In genomic region chr5:138725151-138725550, GRCm38 (mm10) we compare ENCODE assay signal across 19 mouse cellular contexts. TPM values are rescaled to one million over a fixed set of nuclear protein-coding genes. Genes with fewer than 3 reads are reported as not detected.
DNase-seq lines count a peak whose midpoint lies in the region; ATAC-seq and TF ChIP-seq lines count a peak whose summit lies in the region.
"Had no signal": no experiment of that assay in that cellular context is flagged by ENCODE, and none has a peak within 500 bp of the region (broad histone marks: within the 10 kb centered on the region; RNA-seq: fewer than 3 reads in every experiment).

No protein-coding gene starts in this region.

- H3K9ac ChIP-seq in midbrain, postnatal 0 days (replicated peaks; ENCODE audit: low read length, poor library complexity, severe bottlenecking), result no peak overlapping the region
- H3K9ac ChIP-seq in midbrain, embryonic 11.5 days (ENCODE audit: low read length), result no peak overlapping the region
- 0 out of 2 replicates have a peak overlapping the region, but pooled peaks have one; percentile 39 for H3K9ac ChIP-seq in heart, embryonic 11.5 days (ENCODE audit: low read depth, low read length)
- H3K9ac ChIP-seq in hindbrain, postnatal 0 days (replicated peaks; ENCODE audit: low read length), result no peak overlapping the region
- H3K9ac ChIP-seq: forebrain, embryonic 15.5 days; limb, embryonic 13.5 days; liver, embryonic 14.5 days; stomach, embryonic 15.5 days had no signal

- DNase-seq in midbrain, postnatal 0 days (ENCODE audit: low spot score), result peak; percentile 36
- DNase-seq in midbrain, embryonic 11.5 days (ENCODE audit: low spot score, missing footprints), result no peak
- DNase-seq in adrenal gland, postnatal 14 days, result peak; percentile 73
- DNase-seq in spleen, adult 18-20 months, result no peak
- no peak for DNase-seq in hindbrain, postnatal 0 days (ENCODE audit: low spot score)
- DNase-seq in left cerebral cortex, adult 2 months (ENCODE audit: extremely low spot score in 1 of 2, low spot score in 2 of 2), result no peak
- DNase-seq: cerebellum, postnatal 14 days; kidney, adult 18-20 months; kidney, postnatal 25 days; layer of hippocampus, adult 9-11 months; midbrain, embryonic 14.5 days had no signal

- intact Hi-C loops in left cerebral cortex, adult 2 months (cut with DNase I), result no loop called here

- ATAC-seq in midbrain, postnatal 0 days (ENCODE audit: low FRiP score), result no peak
- ATAC-seq in midbrain, embryonic 11.5 days (ENCODE audit: low FRiP score), result no peak
- no peak for ATAC-seq in heart, embryonic 11.5 days (replicated peaks; ENCODE audit: insufficient number of reproducible peaks, low FRiP score, low TSS enrichment)
- ATAC-seq in hindbrain, postnatal 0 days, result no peak
- ATAC-seq: CD4-positive, CD25-positive, alpha-beta regulatory T cell, adult 4 months; forebrain, embryonic 15.5 days; hindbrain, embryonic 16.5 days had no signal

- 67% methylated on average over 7 of the region's 7 CpGs for WGBS in midbrain, postnatal 0 days
- 77% methylated on average over 7 of the region's 7 CpGs for WGBS in midbrain, embryonic 11.5 days
- WGBS in heart, embryonic 11.5 days (ENCODE audit: insufficient replicate concordance), result 32% methylated on average over 7 of the region's 7 CpGs
- 67% methylated on average over 7 of the region's 7 CpGs for WGBS in hindbrain, postnatal 0 days

- H3K36me3 ChIP-seq in midbrain, postnatal 0 days (ENCODE audit: insufficient read depth, low read length), result no peaks in the 10 kb centered on the region
- H3K36me3 ChIP-seq in midbrain, embryonic 11.5 days (ENCODE audit: control insufficient read depth, insufficient read depth, low read length), result no peaks in the 10 kb centered on the region
- H3K36me3 ChIP-seq in heart, embryonic 11.5 days (ENCODE audit: control insufficient read depth, insufficient read depth, low read length), result no peaks in the 10 kb centered on the region
- H3K36me3 ChIP-seq in hindbrain, postnatal 0 days (ENCODE audit: insufficient read depth, low read length), result no peaks in the 10 kb centered on the region
- H3K36me3 ChIP-seq: forebrain, embryonic 15.5 days; G1E; limb, embryonic 13.5 days; stomach, embryonic 15.5 days had no signal

- H3K9me3 ChIP-seq in midbrain, postnatal 0 days (ENCODE audit: low read length), result no peaks in the 10 kb centered on the region
- no peaks in the 10 kb centered on the region for H3K9me3 ChIP-seq in midbrain, embryonic 11.5 days (ENCODE audit: control insufficient read depth, low read length)
- H3K9me3 ChIP-seq in heart, embryonic 11.5 days (replicated peaks; ENCODE audit: control insufficient read depth, low read length), result no peaks in the 10 kb centered on the region
- H3K9me3 ChIP-seq in hindbrain, postnatal 0 days (ENCODE audit: low read length), result no peaks in the 10 kb centered on the region
- H3K9me3 ChIP-seq: forebrain, embryonic 15.5 days; G1E; limb, embryonic 13.5 days; stomach, embryonic 15.5 days had no signal

- no peaks in the 10 kb centered on the region for H3K4me1 ChIP-seq in midbrain, postnatal 0 days (ENCODE audit: insufficient read depth, low read length)
- H3K4me1 ChIP-seq in midbrain, embryonic 11.5 days (ENCODE audit: control insufficient read depth, insufficient read depth, low read length), result no peaks in the 10 kb centered on the region
- peaks cover 11% of the 10 kb centered on the region for H3K4me1 ChIP-seq in heart, embryonic 11.5 days (ENCODE audit: control insufficient read depth, insufficient read depth, low read length)
- H3K4me1 ChIP-seq in hindbrain, postnatal 0 days (ENCODE audit: insufficient read depth, low read length), result no peaks in the 10 kb centered on the region
- H3K4me1 ChIP-seq: stomach, embryonic 15.5 days had no signal

- no peak overlapping the region for H3K27ac ChIP-seq in midbrain, postnatal 0 days (ENCODE audit: low read depth, low read length)
- H3K27ac ChIP-seq in midbrain, embryonic 11.5 days (ENCODE audit: low read depth, low read length), result no peak overlapping the region
- no peak overlapping the region for H3K27ac ChIP-seq in heart, embryonic 11.5 days (ENCODE audit: low read depth, low read length)
- H3K27ac ChIP-seq in hindbrain, postnatal 0 days, result no peak overlapping the region
- H3K27ac ChIP-seq in left cerebral cortex, adult 2 months, result no peak overlapping the region
- H3K27ac ChIP-seq: forebrain, embryonic 15.5 days; limb, embryonic 13.5 days; liver, embryonic 14.5 days; stomach, embryonic 15.5 days had no signal

- H3K4me2 ChIP-seq in midbrain, postnatal 0 days (ENCODE audit: low read depth, low read length, poor library complexity, severe bottlenecking), result no peak overlapping the region
- no peak overlapping the region for H3K4me2 ChIP-seq in midbrain, embryonic 11.5 days
- H3K4me2 ChIP-seq in heart, embryonic 11.5 days, result no peak overlapping the region
- H3K4me2 ChIP-seq in hindbrain, postnatal 0 days (ENCODE audit: low read depth, low read length), result no peak overlapping the region
- H3K4me2 ChIP-seq: forebrain, embryonic 15.5 days; limb, embryonic 13.5 days; stomach, embryonic 15.5 days had no signal

- H3K27me3 ChIP-seq in midbrain, postnatal 0 days (ENCODE audit: insufficient read depth, low read length), result no peaks in the 10 kb centered on the region
- H3K27me3 ChIP-seq in midbrain, embryonic 11.5 days (ENCODE audit: control insufficient read depth, insufficient read depth, low read length), result no peaks in the 10 kb centered on the region
- H3K27me3 ChIP-seq in heart, embryonic 11.5 days (ENCODE audit: control insufficient read depth, insufficient read depth, low read length), result no peaks in the 10 kb centered on the region
- H3K27me3 ChIP-seq in hindbrain, postnatal 0 days (ENCODE audit: insufficient read depth, low read length), result no peaks in the 10 kb centered on the region
- H3K27me3 ChIP-seq: limb, embryonic 13.5 days; stomach, embryonic 15.5 days had no signal

- TF ChIP-seq CTCF in midbrain, postnatal 0 days (IDR thresholded peaks at IDR 0.05), result no peak
- TF ChIP-seq CTCF in hindbrain, postnatal 0 days (IDR thresholded peaks at IDR 0.05; ENCODE audit: low read depth), result no peak
- no peak for TF ChIP-seq CTCF in left cerebral cortex, adult 2 months (IDR thresholded peaks at IDR 0.05)

- no peak overlapping the region for H3K4me3 ChIP-seq in midbrain, postnatal 0 days (ENCODE audit: low read depth, low read length)
- H3K4me3 ChIP-seq in midbrain, embryonic 11.5 days (ENCODE audit: low read depth, low read length), result no peak overlapping the region
- H3K4me3 ChIP-seq in heart, embryonic 11.5 days (ENCODE audit: low read depth, low read length), result no peak overlapping the region
- H3K4me3 ChIP-seq in hindbrain, postnatal 0 days (ENCODE audit: low read length), result no peak overlapping the region
- H3K4me3 ChIP-seq in left cerebral cortex, adult 2 months, result no peak overlapping the region
- H3K4me3 ChIP-seq: forebrain, embryonic 15.5 days; limb, embryonic 13.5 days; stomach, embryonic 15.5 days had no signal

RNA-seq across cellular contexts. Expression of gene Fam20c, which starts 29.2 kb away (rescaled TPM):
- total RNA-seq in midbrain, postnatal 0 days (2014; rRNA removed), result 85.7 and 106 TPM in 2 replicates
- 51.6 and 52.7 TPM in 2 replicates for polyA plus RNA-seq in midbrain, postnatal 0 days (2015; fragmentation: Nextera tagmentation; extraction: Ambion mirVana)
- 14.6 and 16.3 TPM in 2 replicates for polyA plus RNA-seq in midbrain, embryonic 11.5 days (2014; fragmentation: Nextera tagmentation; extraction: Ambion mirVana)
- 13.9 and 15.1 TPM in 2 replicates for total RNA-seq in adrenal gland, postnatal 14 days (2021)
- 3.0 and 3.7 TPM in 2 replicates for polyA plus RNA-seq in heart, embryonic 11.5 days (2014; fragmentation: Nextera tagmentation; extraction: Ambion mirVana)
- total RNA-seq in hindbrain, postnatal 0 days (2014; rRNA removed), result 96.4 and 99.4 TPM in 2 replicates
- 52.5 and 53.9 TPM in 2 replicates for polyA plus RNA-seq in hindbrain, postnatal 0 days (2015; fragmentation: Nextera tagmentation; extraction: Ambion mirVana)
- 10 to 100 TPM; 33.2 to 37.4 TPM for total RNA-seq in left cerebral cortex, adult 2 months (2021)
- polyA plus RNA-seq: CD4-positive, CD25-positive, alpha-beta regulatory T cell, adult 4 months; G1E had no signal

Comparison
In these comparisons a context has a peak if more than half of its experiments do, and no peak if none do; other contexts are left out.
1. DNase-seq: peak in midbrain, postnatal 0 days (single experiment) and adrenal gland, postnatal 14 days (single experiment); none in midbrain, embryonic 11.5 days (single experiment), spleen, adult 18-20 months (0 of 2), hindbrain, postnatal 0 days (single experiment) and left cerebral cortex, adult 2 months (0 of 2).